Mouse (Mus musculus) MEL (cell line): ENCODE results near the gene Dll1. TPM values are rescaled to one million over a fixed set of nuclear protein-coding genes. Genes with fewer than 3 reads are reported as not detected.

Source experiments
- DNase-seq: peaks from one replicate; pipeline ENCODE4 v3.0.0; 2011; ENCODE audit warnings: low read depth, low spot score
- H3K27ac ChIP-seq: 2 replicates; pipeline ENCODE4 v1.5.1; 2012; ENCODE audit warnings: low read depth, mild to moderate bottlenecking, control low read depth, low read length, moderate library complexity; ENCODE audit not compliant: control insufficient read depth
- H3K27me3 ChIP-seq, 2 experiments: fragments of 150-350 bp in 1 of 2; sonication (generic) in 1 of 2; 2 replicates each; pipeline ENCODE4 v1.6.1; 2012; ENCODE audit warnings: low read length in 2 of 2, mild to moderate bottlenecking in 2 of 2, improper control_type of control experiment in 1 of 2, moderate library complexity in 1 of 2; ENCODE audit not compliant: insufficient read depth in 2 of 2, control insufficient read depth in 1 of 2
- H3K36me3 ChIP-seq, 2 experiments: 2 replicates each; pipeline ENCODE4 v1.6.1; 2012 to 2014; ENCODE audit warnings: low read length in 2 of 2, improper control_type of control experiment in 1 of 2, inconsistent platforms in 1 of 2, mild to moderate bottlenecking in 1 of 2; ENCODE audit not compliant: insufficient read depth in 2 of 2, control insufficient read depth in 1 of 2
- H3K4me1 ChIP-seq, 2 experiments: fragments of 150-350 bp in 1 of 2; sonication (generic) in 1 of 2; 2 replicates each; pipeline ENCODE4 v1.6.1; 2012; ENCODE audit warnings: low read length in 2 of 2, improper control_type of control experiment in 1 of 2, mild to moderate bottlenecking in 1 of 2; ENCODE audit not compliant: insufficient read depth in 2 of 2, control insufficient read depth in 1 of 2
- H3K4me3 ChIP-seq, 2 experiments: fragments of 150-350 bp in 1 of 2; sonication (generic) in 1 of 2; 2 replicates each; pipeline ENCODE4 v1.5.1; 2012; ENCODE audit warnings: low read depth in 2 of 2, low read length in 2 of 2, mild to moderate bottlenecking in 2 of 2, moderate library complexity in 2 of 2, control low read depth in 1 of 2, improper control_type of control experiment in 1 of 2; ENCODE audit not compliant: control insufficient read depth in 1 of 2, insufficient read depth in 1 of 2
- H3K79me2 ChIP-seq: 2 replicates; pipeline ENCODE4 v1.6.1; 2012; ENCODE audit warnings: mild to moderate bottlenecking, low read length, moderate library complexity; ENCODE audit not compliant: control insufficient read depth, poor library complexity, insufficient read depth
- H3K9ac ChIP-seq: 2 replicates; pipeline ENCODE4 v1.6.1; 2012; ENCODE audit warnings: low read depth, mild to moderate bottlenecking, control low read depth, low read length, moderate library complexity; ENCODE audit not compliant: control insufficient read depth, poor library complexity, severe bottlenecking
- H3K9me3 ChIP-seq: fragments of 150-350 bp; sonication (generic); replicated peaks from 2 replicates; pipeline ENCODE4 v1.6.1; 2012; ENCODE audit warnings: mild to moderate bottlenecking, low read length, improper control_type of control experiment, moderate library complexity; ENCODE audit not compliant: insufficient read depth
- ELF1 ChIP-seq: IDR thresholded peaks from 2 replicates; pipeline ENCODE4 v1.6.1; 2014; ENCODE audit warnings: low read depth, mild to moderate bottlenecking, inconsistent platforms, low read length, improper control_type of control experiment, moderate library complexity
- JUND ChIP-seq: IDR thresholded peaks from 2 replicates; pipeline ENCODE4 v1.6.1; 2011; ENCODE audit warnings: low read depth, mild to moderate bottlenecking, improper control_type of control experiment, low read length
- MAFK ChIP-seq: IDR thresholded peaks from 2 replicates; pipeline ENCODE4 v1.6.1; 2011; ENCODE audit warnings: low read depth, mild to moderate bottlenecking, low read length, improper control_type of control experiment, borderline replicate concordance
- MAZ ChIP-seq: IDR thresholded peaks from 2 replicates; pipeline ENCODE4 v1.6.1; 2012; ENCODE audit warnings: low read depth, mild to moderate bottlenecking, inconsistent platforms, low read length, improper control_type of control experiment
- MEF2A ChIP-seq: IDR thresholded peaks from 2 replicates; pipeline ENCODE4 v1.6.1; 2014; ENCODE audit warnings: low read depth, mild to moderate bottlenecking, inconsistent platforms, low read length, improper control_type of control experiment; ENCODE audit not compliant: poor library complexity, insufficient replicate concordance, severe bottlenecking; ENCODE audit errors: extremely low read depth
- MYB ChIP-seq: IDR thresholded peaks from 2 replicates; pipeline ENCODE4 v1.6.1; 2011; ENCODE audit warnings: mild to moderate bottlenecking, low read depth, low read length, improper control_type of control experiment
- NRF1 ChIP-seq: IDR thresholded peaks from 2 replicates; pipeline ENCODE4 v1.6.1; 2014; ENCODE audit warnings: low read depth, mild to moderate bottlenecking, inconsistent platforms, low read length, improper control_type of control experiment, moderate library complexity; ENCODE audit not compliant: poor library complexity, insufficient read depth, severe bottlenecking
- POLR2A ChIP-seq, 2 experiments: IDR thresholded peaks; 2 replicates each; pipeline ENCODE4 v1.6.1; 2011 to 2012; ENCODE audit warnings: low read length in 2 of 2, mild to moderate bottlenecking in 2 of 2, control low read depth in 1 of 2, improper control_type of control experiment in 1 of 2, low read depth in 1 of 2, moderate library complexity in 1 of 2; ENCODE audit not compliant: control insufficient read depth in 1 of 2, insufficient read depth in 1 of 2, poor library complexity in 1 of 2
- POLR2AphosphoS2 ChIP-seq: IDR thresholded peaks from 2 replicates; pipeline ENCODE4 v1.6.1; 2011; ENCODE audit warnings: low read length, improper control_type of control experiment
- POLR2AphosphoS5 ChIP-seq: IDR thresholded peaks from 2 replicates; pipeline ENCODE4 v1.6.1; 2012; ENCODE audit warnings: low read depth, borderline replicate concordance, mild to moderate bottlenecking, inconsistent platforms, low read length, moderate library complexity, mixed read lengths
- RCOR1 ChIP-seq: IDR thresholded peaks from 2 replicates; pipeline ENCODE4 v1.6.1; 2012; ENCODE audit warnings: low read depth, mild to moderate bottlenecking, inconsistent platforms, low read length, improper control_type of control experiment
- SMC3 ChIP-seq: IDR thresholded peaks from 2 replicates; pipeline ENCODE4 v1.6.1; 2011; ENCODE audit warnings: low read depth, low read length, improper control_type of control experiment
- TAL1 ChIP-seq: IDR thresholded peaks from 2 replicates; pipeline ENCODE4 v1.6.1; 2012; ENCODE audit warnings: mild to moderate bottlenecking, inconsistent platforms, low read length, moderate library complexity, mixed read lengths
- UBTF ChIP-seq: IDR thresholded peaks from 2 replicates; pipeline ENCODE4 v1.6.1; 2012; ENCODE audit warnings: low read depth, mild to moderate bottlenecking, inconsistent platforms, low read length, improper control_type of control experiment, moderate library complexity, borderline replicate concordance; ENCODE audit not compliant: insufficient read depth
- USF1 ChIP-seq: IDR thresholded peaks from 2 replicates; pipeline ENCODE4 v1.6.1; 2014; ENCODE audit warnings: low read depth, mild to moderate bottlenecking, inconsistent platforms, low read length, improper control_type of control experiment, moderate library complexity
- ZC3H11A ChIP-seq: IDR thresholded peaks from 2 replicates; pipeline ENCODE4 v1.6.1; 2012; ENCODE audit warnings: low read depth, mild to moderate bottlenecking, inconsistent platforms, low read length, improper control_type of control experiment
- ZKSCAN1 ChIP-seq: IDR thresholded peaks from 2 replicates; pipeline ENCODE4 v1.6.1; 2012; ENCODE audit warnings: low read depth, mild to moderate bottlenecking, inconsistent platforms, low read length, improper control_type of control experiment, moderate library complexity
- polyA plus RNA-seq, 2 experiments: library from polyadenylated mRNA; stranded (reverse) in 1 of 2; unstranded in 1 of 2; fragments of >175 nt in 1 of 2; fragments of >200 nt in 1 of 2; gene quantifications; 2 replicates each; pipeline versions ENCODE4 v1.2.1 to v1.2.4; 2012; ENCODE audit warnings: low replicate concordance in 2 of 2, low read depth in 1 of 2; ENCODE audit not compliant: insufficient read length in 2 of 2, insufficient read depth in 1 of 2, missing spikeins in 1 of 2
- total RNA-seq: library from RNA; depleted of rRNA; stranded (reverse); fragments of 300-350 nt; gene quantifications from 2 replicates; pipeline ENCODE4 v1.2.3, GENCODE M21; 2012

Dll1 gene
- total and polyA plus RNA-seq, 3 experiments = not detected

DNA sequence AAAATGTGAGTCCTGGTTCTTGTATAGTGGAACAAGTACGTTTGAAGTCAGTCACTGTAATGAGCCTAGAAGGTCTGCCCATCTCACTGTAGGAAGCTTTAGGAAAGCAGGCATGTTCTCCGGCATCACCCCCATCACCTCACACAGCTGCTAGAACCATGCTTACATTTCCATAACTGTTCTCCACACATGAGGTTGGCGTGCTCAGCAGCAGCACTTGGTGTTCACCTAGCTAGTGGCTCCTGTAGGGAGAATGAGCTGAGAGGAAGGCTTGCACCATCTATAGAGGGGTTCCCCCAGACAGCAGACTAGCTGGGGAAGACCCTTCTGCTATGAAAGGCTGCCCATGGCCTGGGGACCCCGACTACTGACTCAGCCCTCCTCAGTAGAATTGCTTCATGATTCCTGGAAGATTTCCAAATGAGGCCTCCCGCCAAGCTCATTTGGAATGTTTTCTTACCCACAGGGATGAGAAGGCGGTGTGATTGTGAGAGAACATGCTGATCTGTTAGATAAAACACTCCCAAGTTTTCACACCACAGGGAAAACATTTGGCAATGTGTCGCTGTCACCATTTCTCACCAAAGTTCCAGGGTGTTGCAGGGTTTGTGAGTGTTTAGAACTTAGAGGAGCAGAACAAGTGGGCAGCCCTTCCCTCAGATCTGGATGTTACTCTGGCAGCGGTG lies 46.6 kb upstream of the Dll1 start:
- no peak for TF ChIP-seq MYB
- TF ChIP-seq ZC3H11A = no peak
- TF ChIP-seq POLR2A (IDR thresholded peaks at IDR 0.05; ENCODE audit: control insufficient read depth in 1 of 2, insufficient read depth in 1 of 2, low read depth in 1 of 2, low read length in 2 of 2, poor library complexity in 1 of 2) = no peak
- TF ChIP-seq SMC3 = no peak
- TF ChIP-seq ZKSCAN1 = no peak
- TF ChIP-seq MAZ = no peak
- TF ChIP-seq MEF2A = no peak
- TF ChIP-seq POLR2AphosphoS5 = no peak
- TF ChIP-seq TAL1 = no peak
- no peak for TF ChIP-seq UBTF
- TF ChIP-seq RCOR1 = no peak
- TF ChIP-seq NRF1 = no peak
- no peak for TF ChIP-seq JUND
- TF ChIP-seq, all 39 proteins: peak for 0
- H3K36me3 ChIP-seq = no peaks in the 10 kb centered on the region
- no peaks in the 10 kb centered on the region for H3K27me3 ChIP-seq
- H3K79me2 ChIP-seq = no peaks in the 10 kb centered on the region
- H3K9ac ChIP-seq = no peak overlapping the region
- H3K4me3 ChIP-seq = no peak overlapping the region
- DNase-seq = no peak
- H3K27ac ChIP-seq = no peak overlapping the region
- no peaks in the 10 kb centered on the region for H3K4me1 ChIP-seq
- H3K9me3 ChIP-seq = no peaks in the 10 kb centered on the region

DNA sequence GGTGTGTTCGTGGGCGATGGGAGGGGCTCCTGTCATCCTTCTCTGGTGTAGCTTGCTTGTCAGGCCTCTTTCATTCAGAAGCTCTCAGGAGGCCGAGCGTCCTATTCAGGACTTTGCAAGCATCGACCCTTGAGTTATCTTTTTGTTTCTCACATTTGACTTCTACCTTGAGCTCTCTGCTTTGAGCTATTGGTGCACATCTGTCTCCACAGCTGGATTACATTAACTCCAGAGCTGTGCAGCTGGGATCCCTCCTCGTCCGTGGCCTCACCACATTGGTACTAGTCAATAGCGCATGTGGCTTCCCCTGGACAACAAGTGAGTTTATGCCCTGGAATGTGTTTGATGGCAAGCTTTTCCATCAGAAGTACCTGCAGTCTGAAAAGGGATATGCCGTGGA lies 46.0 kb upstream of the Dll1 start:
- DNase-seq = no peak
- Histone ChIP-seq H3K79me2 (no peaks in the 10 kb centered on the region), H3K4me3 (no peak overlapping the region), H3K9ac (no peak overlapping the region), H3K4me1 (no peaks in the 10 kb centered on the region), H3K9me3 (no peaks in the 10 kb centered on the region), H3K27me3 (no peaks in the 10 kb centered on the region), H3K36me3 (no peaks in the 10 kb centered on the region), H3K27ac (no peak overlapping the region)
- TF ChIP-seq TAL1 (no peak), ELF1 (no peak)

DNA sequence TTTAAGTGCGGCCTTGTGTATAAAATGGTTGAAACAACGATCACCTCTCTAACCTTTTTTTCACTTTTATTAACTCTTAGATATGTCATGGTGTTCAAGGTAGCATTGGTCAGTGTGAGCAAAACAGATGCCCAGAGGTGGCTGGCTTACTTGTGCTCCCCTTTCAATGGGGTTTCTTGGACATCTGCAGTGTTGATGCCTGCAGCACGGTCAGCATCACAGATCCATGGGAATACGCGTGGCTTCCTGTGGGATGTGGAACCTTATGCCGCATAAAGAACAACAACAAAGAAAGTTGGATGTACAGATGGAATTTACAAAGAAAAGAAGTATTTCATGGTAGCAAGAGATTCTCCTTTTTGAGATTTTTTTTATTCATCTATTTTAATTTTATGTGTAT lies 44.8 kb upstream of the Dll1 start:
- H3K9me3 ChIP-seq = no peaks in the 10 kb centered on the region
- no peak overlapping the region for H3K4me3 ChIP-seq
- H3K9ac ChIP-seq = no peak overlapping the region
- no peak for DNase-seq
- H3K36me3 ChIP-seq = no peaks in the 10 kb centered on the region
- H3K27me3 ChIP-seq = no peaks in the 10 kb centered on the region
- no peak overlapping the region for H3K27ac ChIP-seq
- no peaks in the 10 kb centered on the region for H3K79me2 ChIP-seq
- no peak for TF ChIP-seq POLR2AphosphoS5
- TF ChIP-seq ELF1 = no peak
- TF ChIP-seq JUND = no peak
- no peak for TF ChIP-seq MAFK
- no peak for TF ChIP-seq USF1
- TF ChIP-seq POLR2AphosphoS2 = no peak
- no peak for TF ChIP-seq RCOR1
- H3K4me1 ChIP-seq = no peaks in the 10 kb centered on the region
